Mouse (Mus musculus) gastrocnemius, postnatal 14 days (tissue): ENCODE data around the gene Ccndbp1. TPM values are rescaled to one million over a fixed set of nuclear protein-coding genes. Genes with fewer than 3 reads are reported as not detected.
"Not testable (repeated sequence)": the region's sequence is repeated elsewhere in the genome, so short reads cannot be mapped to it uniquely, and the experiment has no call there.

Source experiments
- DNase-seq: peaks from one replicate; pipeline ENCODE4 v3.0.0; 2021; ENCODE audit warnings: mixed read lengths
- intact Hi-C: fragments of 180-260 bp; cut with DNase I; formaldehyde crosslinking; loops from one replicate; pipeline ENCODE4 v1.15.1; 2025; ENCODE audit warnings: low total_unique reads
- total RNA-seq, 2 experiments: library from RNA; stranded (reverse); gene quantifications; 2 replicates each; pipeline ENCODE4 v1.2.3; 2021

Ccndbp1 gene
- total RNA-seq, 2 experiments from 2014 or later = 15.0 to 16.5 TPM

GRCm38 (mm10) chr2:120991196-120991595 is 17.0 kb upstream of the Ccndbp1 start:
- intact Hi-C loops = no loop called here
- no peak for DNase-seq

GRCm38 (mm10) chr2:120996607-120997006 is 11.6 kb upstream of the Ccndbp1 start:
- intact Hi-C loops = not testable (repeated sequence)

GRCm38 (mm10) chr2:120998863-120999262 is 9.3 kb upstream of the Ccndbp1 start:
- no peak for DNase-seq
- intact Hi-C loops = no loop called here

More at GRCm38 (mm10) chr2:120996607-120997006, 11.6 kb upstream of the Ccndbp1 start:
- not testable (repeated sequence) for DNase-seq

GRCm38 (mm10) chr2:121003586-121003985 is 4.6 kb upstream of the Ccndbp1 start:
- intact Hi-C loops = no loop called here
- DNase-seq = no peak

DNA sequence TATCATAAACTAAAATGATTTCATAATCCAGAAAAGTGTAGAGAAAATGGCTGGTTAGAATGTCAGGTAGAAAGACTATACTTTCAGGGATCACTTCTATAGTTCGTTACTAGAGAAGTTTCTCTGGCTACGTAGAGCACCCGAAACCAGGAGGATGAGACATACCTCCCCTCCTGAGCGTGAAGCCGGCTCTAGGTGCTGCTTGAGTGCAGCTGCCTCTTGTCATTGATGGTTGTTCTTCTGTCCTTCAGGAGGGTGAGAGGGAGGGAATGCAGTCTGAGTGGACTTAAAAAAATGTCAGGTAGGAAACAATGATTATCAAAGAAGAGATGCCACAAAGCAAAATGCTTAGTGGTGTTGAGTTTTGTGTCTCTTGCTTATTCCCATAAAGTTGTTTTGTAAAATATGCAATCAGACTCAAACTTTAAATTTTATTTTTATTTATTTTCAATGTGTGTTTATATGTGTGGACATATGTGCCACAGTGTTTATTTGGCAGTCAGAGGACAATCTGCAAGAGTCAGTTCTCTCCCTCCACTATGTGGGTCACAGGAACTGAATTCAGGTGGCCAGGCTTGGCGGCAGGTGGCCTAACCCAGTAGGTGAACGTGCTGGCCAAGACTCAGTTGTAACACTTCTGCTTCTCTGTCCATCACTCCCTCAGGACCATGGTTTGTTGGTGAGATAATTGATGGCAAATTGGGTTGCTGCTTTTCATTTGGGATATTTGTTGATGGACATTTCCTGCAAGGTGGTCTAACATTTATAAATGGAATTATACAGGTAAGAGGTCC is 4.0 kb upstream of the Ccndbp1 start:
- no peak for DNase-seq
- intact Hi-C loops = no loop called here

DNA sequence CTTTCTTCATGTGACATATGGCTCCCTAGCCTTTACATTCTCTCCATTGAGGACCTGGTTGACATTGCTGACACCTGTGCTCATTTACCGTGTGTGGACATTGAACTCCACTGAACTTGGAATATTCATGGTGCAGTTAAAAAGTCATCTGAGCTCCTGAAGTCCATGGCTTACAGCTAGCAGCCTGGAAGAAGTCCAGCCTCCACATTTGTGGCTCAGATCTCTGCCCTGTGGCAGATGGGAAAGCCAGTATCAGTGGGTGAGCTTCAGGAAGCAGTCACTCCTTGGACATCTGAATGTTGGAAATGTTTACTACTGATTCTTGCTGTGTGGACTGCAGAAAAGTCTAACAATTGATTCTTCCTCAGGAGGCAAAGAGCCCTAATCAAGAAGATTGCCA is 1.2 kb upstream of the Ccndbp1 start:
- intact Hi-C loops = no loop called here

GRCm38 (mm10) chr2:121008664-121009007 is 433 bp downstream of the Ccndbp1 start:
- no peak for DNase-seq
- intact Hi-C loops = no loop called here

More for the DNA sequence above, 1.2 kb upstream of the Ccndbp1 start:
- DNase-seq = no peak

DNA sequence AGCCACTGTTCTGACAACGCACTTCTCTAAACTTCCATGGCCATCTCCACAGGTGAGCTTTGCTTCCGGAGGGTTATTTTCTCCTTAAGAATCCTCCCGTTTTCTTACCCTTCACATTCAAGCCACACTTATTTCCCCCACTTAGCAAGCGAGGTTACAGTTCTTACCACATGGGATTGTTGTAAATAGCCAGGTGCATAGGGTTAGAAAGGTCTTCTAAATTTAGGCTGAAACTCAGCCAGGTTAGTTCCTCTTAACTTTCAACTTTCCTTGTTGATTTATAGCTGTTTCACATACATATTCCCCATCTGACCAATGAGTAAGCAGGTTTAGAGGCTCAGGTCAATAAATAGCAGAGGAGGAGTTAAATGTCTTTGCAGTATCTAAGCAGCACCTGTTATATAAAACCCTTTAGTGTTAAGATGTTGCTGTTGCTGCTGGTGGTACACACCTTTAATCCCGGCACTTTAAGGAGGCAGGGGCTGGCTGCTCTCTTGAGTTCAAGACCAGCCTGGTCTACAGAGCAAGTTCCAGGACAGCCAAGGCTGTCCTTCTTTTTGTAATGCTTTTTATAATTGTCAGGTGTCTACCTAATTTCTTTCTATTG is 971 bp downstream of the Ccndbp1 start:
- intact Hi-C loops = no loop called here
- no peak for DNase-seq

GRCm38 (mm10) chr2:121012676-121013075 is 4.5 kb downstream of the Ccndbp1 start:
- no peak for DNase-seq
- intact Hi-C loops = no loop called here

DNA sequence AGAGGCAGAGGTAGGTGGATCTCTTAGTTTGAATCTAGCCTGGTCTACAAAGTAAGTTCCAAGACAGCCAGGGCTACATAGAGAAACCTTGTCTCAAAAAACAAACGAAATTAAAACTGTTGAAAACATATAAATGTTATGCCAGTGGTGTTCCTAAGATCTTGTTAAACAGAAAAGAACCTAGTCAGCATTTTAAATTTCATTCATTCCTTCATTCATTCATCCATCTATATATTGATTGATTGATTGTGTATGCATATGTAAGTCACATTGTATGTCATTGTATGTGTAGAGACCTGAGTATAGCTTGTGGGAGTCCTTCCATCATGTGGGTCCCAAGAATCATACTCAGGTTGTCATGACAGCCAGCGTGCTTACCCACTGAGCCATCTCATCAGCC is 7.3 kb downstream of the Ccndbp1 start:
- intact Hi-C loops = no loop called here
- no peak for DNase-seq

GRCm38 (mm10) chr2:121016226-121016625 is 8.0 kb downstream of the Ccndbp1 start:
- intact Hi-C loops = no loop called here
- DNase-seq = no peak

DNA sequence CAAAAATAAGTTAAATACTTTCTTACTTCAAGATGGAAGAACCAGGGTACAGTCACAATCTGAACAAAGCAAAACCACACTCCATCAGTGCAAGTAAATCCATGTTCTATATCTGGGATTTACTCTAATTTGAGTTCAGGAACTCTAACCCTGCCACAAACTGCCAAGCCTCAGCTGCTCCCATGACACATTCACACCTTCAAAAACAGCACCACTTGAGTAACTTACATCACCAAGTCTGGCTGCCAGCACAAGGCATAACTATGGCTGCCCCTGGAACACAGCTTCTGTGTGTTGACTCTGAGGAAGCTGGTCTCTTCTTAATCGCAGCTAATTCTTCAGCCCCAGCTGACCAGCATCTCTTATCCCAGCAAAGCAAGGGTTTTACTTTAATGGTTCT is 8.9 kb downstream of the Ccndbp1 start:
- DNase-seq = no peak
- intact Hi-C loops = no loop called here

DNA sequence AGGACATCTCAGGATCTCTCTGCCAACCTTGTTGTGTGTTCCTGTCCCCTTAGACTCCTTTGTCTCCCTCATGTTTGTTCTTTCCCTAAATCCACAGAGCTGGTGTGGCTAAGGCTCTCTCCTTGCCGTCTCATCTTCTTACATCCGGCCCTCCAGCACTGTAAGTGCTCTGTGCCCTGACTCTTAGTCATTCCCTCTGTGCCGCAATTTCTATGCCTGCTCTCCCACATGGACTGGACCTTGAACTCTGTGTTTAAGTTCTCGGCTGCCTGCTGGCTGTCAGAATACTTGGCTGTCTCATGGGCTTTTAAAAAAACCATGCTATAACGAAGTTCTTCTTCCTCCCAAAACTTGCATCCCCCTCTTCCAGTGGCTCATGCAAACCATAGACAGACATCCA is 14.7 kb downstream of the Ccndbp1 start:
- intact Hi-C loops = no loop called here
- no peak for DNase-seq

DNA sequence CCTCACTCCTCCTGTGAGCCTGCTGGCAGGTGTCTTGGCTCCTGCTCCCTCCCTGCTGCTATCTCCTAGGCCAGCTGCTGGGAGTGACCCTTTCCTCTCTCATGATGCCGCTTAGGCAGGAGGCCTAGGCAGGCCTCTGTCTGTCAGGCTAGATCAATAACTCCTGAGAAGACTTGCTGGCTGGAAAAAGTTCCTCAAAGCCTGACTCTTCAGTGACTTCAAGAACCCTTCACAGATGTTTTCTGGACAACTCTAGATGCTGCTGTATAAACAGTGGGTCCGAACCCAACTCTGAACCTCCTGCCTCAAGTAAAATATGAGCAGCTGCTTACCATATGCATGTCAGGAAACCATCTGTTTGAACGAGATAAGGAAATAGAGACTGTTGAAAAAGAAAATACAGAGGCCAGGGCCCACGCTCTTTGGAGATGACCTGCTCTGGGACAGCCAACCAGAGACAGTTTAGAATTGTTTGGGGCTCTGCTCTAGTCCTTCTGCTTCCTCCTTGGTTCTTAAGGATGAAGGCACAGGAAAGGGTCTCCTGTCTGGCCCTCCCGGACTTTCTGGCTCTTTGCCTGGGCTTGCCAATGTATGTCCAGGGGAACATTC is 28.6 kb downstream of the Ccndbp1 start, which contains the start of gene Epb42:
Gene Epb42, minus strand, starts transcription at position 340 of the 609 bp plus-strand sequence.
- intact Hi-C loops = no loop called here
- DNase-seq = no peak

DNA sequence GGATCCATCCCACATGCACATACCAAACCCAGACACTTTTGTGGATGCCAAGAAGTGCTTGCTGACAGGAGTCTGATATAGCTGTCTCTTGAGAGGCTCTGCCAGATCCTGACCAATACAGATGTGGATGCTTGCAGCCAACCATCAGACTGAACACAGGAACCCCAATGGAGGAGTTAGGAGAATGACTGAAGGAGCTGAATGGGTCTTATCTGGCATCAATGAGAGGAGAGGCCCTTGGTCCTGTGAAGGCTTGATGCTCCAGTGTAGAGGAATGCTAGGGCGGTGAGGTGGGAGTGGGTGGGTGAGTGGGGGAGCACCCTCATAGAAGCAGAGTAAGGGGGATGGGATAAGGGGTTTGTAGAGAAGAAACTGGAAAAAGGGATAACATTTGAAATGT is 30.6 kb downstream of the Ccndbp1 start:
- intact Hi-C loops, DNase-seq: not testable (repeated sequence)

GRCm38 (mm10) chr2:121039382-121039781 is 31.2 kb downstream of the Ccndbp1 start:
- intact Hi-C loops = no loop called here
- no peak for DNase-seq

DNA sequence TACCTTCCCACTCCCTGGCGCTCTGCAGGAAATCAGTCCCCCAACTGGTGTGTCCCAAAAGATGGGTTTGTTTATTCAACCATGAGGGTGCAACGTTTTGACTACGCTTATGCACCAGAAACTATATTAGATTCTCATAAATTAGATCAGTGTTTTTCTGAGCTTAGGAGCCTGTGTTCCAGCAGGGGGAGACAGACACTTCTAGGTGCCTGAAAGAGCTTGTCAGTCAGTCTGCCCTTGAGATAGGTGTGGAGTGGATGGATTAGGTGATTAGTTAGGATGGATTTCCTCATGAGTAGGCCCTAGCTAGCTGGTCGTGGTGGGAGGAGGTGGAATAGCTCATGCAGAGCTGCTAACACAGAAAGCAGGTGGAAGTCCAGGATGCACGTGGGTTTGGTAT is 32.9 kb downstream of the Ccndbp1 start:
- no peak for DNase-seq
- intact Hi-C loops = loop anchor here (2.0 kb wide), 1 partner anchor 62 kb away; no protein-coding TSS in a partner anchor

- no peak for DNase-seq
- intact Hi-C loops = no loop called here
Observed at GRCm38 (mm10) chr2:121045653-121046052, 37.5 kb downstream of the Ccndbp1 start.

- intact Hi-C loops = no loop called here
- no peak for DNase-seq
Observed at GRCm38 (mm10) chr2:121052176-121052575, 44.0 kb downstream of the Ccndbp1 start.

- intact Hi-C loops = no loop called here
- DNase-seq = no peak
Observed at GRCm38 (mm10) chr2:121054060-121054459, 45.9 kb downstream of the Ccndbp1 start.

- intact Hi-C loops = no loop called here
Observed at GRCm38 (mm10) chr2:121055915-121056314, 47.7 kb downstream of the Ccndbp1 start.

More at GRCm38 (mm10) chr2:121055915-121056314, 47.7 kb downstream of the Ccndbp1 start:
- no peak for DNase-seq
